Mouse (Mus musculus): Measurements from ENCODE around the gene Raly.

- TF ChIP-seq CTCF (IDR thresholded peaks at IDR 0.05; ENCODE audit: low read depth) (no peak), EP300 (IDR thresholded peaks at IDR 0.05; ENCODE audit: low read depth) (no peak)
Measured at GRCm38 (mm10) chr2:154813426-154813825, 22.5 kb downstream of the Raly start.
